Mouse (Mus musculus) liver, embryonic 14.5 days (tissue): ENCODE measurements at regions not wholly inside any gene's neighbourhood (a gene's known extent, or its start where the extent isn't known, plus 50 kb on each side); places are given as distances from the start of the nearest gene placed in this dataset.

Experiments
- CTCF ChIP-seq: IDR thresholded peaks from 2 replicates; pipeline ENCODE4 v1.5.1; 2016; ENCODE audit warnings: antibody characterized with exemption, low read depth, control low read depth
- EP300 ChIP-seq: IDR thresholded peaks from 2 replicates; pipeline ENCODE4 v1.6.1; 2016; ENCODE audit warnings: antibody characterized with exemption, low read depth

GRCm38 (mm10) chr8:126872574-126872973 lies 73.1 kb downstream of the Tomm20 start:
- no peak for TF ChIP-seq CTCF
- TF ChIP-seq EP300 = no peak
